Mouse (Mus musculus): ENCODE measurements around the gene Ttc28. TPM values are rescaled to one million over a fixed set of nuclear protein-coding genes. Genes with fewer than 3 reads are reported as not detected.

Gene Ttc28
- polyA plus RNA-seq, 1 experiment from 2014 or later = 4.2 TPM

GRCm38 (mm10) chr5:111155928-111156327 lies 276.3 kb downstream of the Ttc28 start:
- no peaks in the 10 kb centered on the region for H3K9me3 ChIP-seq (ENCODE audit: control insufficient read depth, low read length)
- no peak for ATAC-seq
- H3K9ac ChIP-seq (ENCODE audit: low read depth, low read length) = no peak overlapping the region
- H3K36me3 ChIP-seq (ENCODE audit: control insufficient read depth, insufficient read depth, low read length) = no peaks in the 10 kb centered on the region
- no peak overlapping the region for H3K4me3 ChIP-seq (ENCODE audit: low read length)
- H3K27me3 ChIP-seq (replicated peaks; ENCODE audit: control insufficient read depth, insufficient read depth, low read length) = no peaks in the 10 kb centered on the region
- WGBS = 79% methylated on average over 12 of the region's 12 CpGs
- no peak overlapping the region for H3K4me2 ChIP-seq (ENCODE audit: low read depth, low read length)
- peaks cover 34% of the 10 kb centered on the region for H3K4me1 ChIP-seq (ENCODE audit: control insufficient read depth, insufficient read depth, low read length)
- no peak overlapping the region for H3K27ac ChIP-seq (ENCODE audit: low read length)

GRCm38 (mm10) chr5:111158266-111158665 lies 278.7 kb downstream of the Ttc28 start:
- H3K9me3 ChIP-seq (ENCODE audit: control insufficient read depth, low read length) = no peaks in the 10 kb centered on the region
- no peak overlapping the region for H3K4me2 ChIP-seq (ENCODE audit: low read depth, low read length)
- H3K27ac ChIP-seq (ENCODE audit: low read length) = no peak overlapping the region
- no peak overlapping the region for H3K9ac ChIP-seq (ENCODE audit: low read depth, low read length)
- no peaks in the 10 kb centered on the region for H3K27me3 ChIP-seq (replicated peaks; ENCODE audit: control insufficient read depth, insufficient read depth, low read length)
- 86% methylated on average over 9 of the region's 9 CpGs for WGBS
- peaks cover 35% of the 10 kb centered on the region for H3K4me1 ChIP-seq (ENCODE audit: control insufficient read depth, insufficient read depth, low read length)
- H3K4me3 ChIP-seq (ENCODE audit: low read length) = no peak overlapping the region
- ATAC-seq = no peak
- no peaks in the 10 kb centered on the region for H3K36me3 ChIP-seq (ENCODE audit: control insufficient read depth, insufficient read depth, low read length)

- no peak overlapping the region for H3K4me3 ChIP-seq (ENCODE audit: low read length)
- 39% methylated on average over 23 of the region's 23 CpGs for WGBS
- peaks cover 33% of the 10 kb centered on the region for H3K4me1 ChIP-seq (ENCODE audit: control insufficient read depth, insufficient read depth, low read length)
- no peaks in the 10 kb centered on the region for H3K27me3 ChIP-seq (replicated peaks; ENCODE audit: control insufficient read depth, insufficient read depth, low read length)
- H3K9ac ChIP-seq (ENCODE audit: low read depth, low read length) = 0 out of 2 replicates have a peak overlapping the region, but pooled peaks have one; percentile 41
- ATAC-seq = peak; percentile 20; the same call in 1 of the 2 replicates
- H3K27ac ChIP-seq (ENCODE audit: low read length) = no peak overlapping the region
- peak overlapping the region; percentile 23; the same call in 1 of the 2 replicates for H3K4me2 ChIP-seq (ENCODE audit: low read depth, low read length)
- no peaks in the 10 kb centered on the region for H3K36me3 ChIP-seq (ENCODE audit: control insufficient read depth, insufficient read depth, low read length)
- H3K9me3 ChIP-seq (ENCODE audit: control insufficient read depth, low read length) = no peaks in the 10 kb centered on the region
Measured at GRCm38 (mm10) chr5:111159628-111160321, 280.2 kb downstream of the Ttc28 start.

GRCm38 (mm10) chr5:111161146-111161930 lies 281.7 kb downstream of the Ttc28 start:
- WGBS = 66% methylated on average over 7 of the region's 7 CpGs
- Histone ChIP-seq H3K36me3 (ENCODE audit: control insufficient read depth, insufficient read depth, low read length) (no peaks in the 10 kb centered on the region), H3K4me1 (ENCODE audit: control insufficient read depth, insufficient read depth, low read length) (peaks cover 28% of the 10 kb centered on the region), H3K4me3 (ENCODE audit: low read length) (no peak overlapping the region), H3K4me2 (ENCODE audit: low read depth, low read length) (no peak overlapping the region), H3K9ac (ENCODE audit: low read depth, low read length) (no peak overlapping the region), H3K27ac (ENCODE audit: low read length) (no peak overlapping the region), H3K27me3 (replicated peaks; ENCODE audit: control insufficient read depth, insufficient read depth, low read length) (no peaks in the 10 kb centered on the region), H3K9me3 (ENCODE audit: control insufficient read depth, low read length) (no peaks in the 10 kb centered on the region)
- ATAC-seq = no peak

- 55% methylated on average over 6 of the region's 6 CpGs for WGBS
Measured at GRCm38 (mm10) chr5:111162857-111163256, 283.3 kb downstream of the Ttc28 start.

GRCm38 (mm10) chr5:111163377-111163776 lies 283.8 kb downstream of the Ttc28 start:
- no peak overlapping the region for H3K4me2 ChIP-seq (ENCODE audit: low read depth, low read length)
- no peak for ATAC-seq
- H3K4me1 ChIP-seq (ENCODE audit: control insufficient read depth, insufficient read depth, low read length) = peaks cover 28% of the 10 kb centered on the region
- no peak overlapping the region for H3K27ac ChIP-seq (ENCODE audit: low read length)
- WGBS = 40% methylated on average over 11 of the region's 11 CpGs
- H3K9ac ChIP-seq (ENCODE audit: low read depth, low read length) = no peak overlapping the region
- H3K9me3 ChIP-seq (ENCODE audit: control insufficient read depth, low read length) = no peaks in the 10 kb centered on the region
- no peak overlapping the region for H3K4me3 ChIP-seq (ENCODE audit: low read length)
- no peaks in the 10 kb centered on the region for H3K36me3 ChIP-seq (ENCODE audit: control insufficient read depth, insufficient read depth, low read length)
- no peaks in the 10 kb centered on the region for H3K27me3 ChIP-seq (replicated peaks; ENCODE audit: control insufficient read depth, insufficient read depth, low read length)

More at GRCm38 (mm10) chr5:111162857-111163256, 283.3 kb downstream of the Ttc28 start:
- no peaks in the 10 kb centered on the region for H3K27me3 ChIP-seq (replicated peaks; ENCODE audit: control insufficient read depth, insufficient read depth, low read length)
- no peak overlapping the region for H3K4me2 ChIP-seq (ENCODE audit: low read depth, low read length)
- no peak overlapping the region for H3K4me3 ChIP-seq (ENCODE audit: low read length)
- H3K9me3 ChIP-seq (ENCODE audit: control insufficient read depth, low read length) = no peaks in the 10 kb centered on the region
- no peak overlapping the region for H3K27ac ChIP-seq (ENCODE audit: low read length)
- no peak overlapping the region for H3K9ac ChIP-seq (ENCODE audit: low read depth, low read length)
- H3K36me3 ChIP-seq (ENCODE audit: control insufficient read depth, insufficient read depth, low read length) = no peaks in the 10 kb centered on the region
- no peak for ATAC-seq
- H3K4me1 ChIP-seq (ENCODE audit: control insufficient read depth, insufficient read depth, low read length) = peaks cover 28% of the 10 kb centered on the region

- WGBS = 38% methylated on average over 9 of the region's 9 CpGs
- no peak for ATAC-seq
- no peaks in the 10 kb centered on the region for H3K9me3 ChIP-seq (ENCODE audit: control insufficient read depth, low read length)
- no peak overlapping the region for H3K27ac ChIP-seq (ENCODE audit: low read length)
- H3K4me2 ChIP-seq (ENCODE audit: low read depth, low read length) = no peak overlapping the region
- H3K27me3 ChIP-seq (replicated peaks; ENCODE audit: control insufficient read depth, insufficient read depth, low read length) = no peaks in the 10 kb centered on the region
- H3K4me1 ChIP-seq (ENCODE audit: control insufficient read depth, insufficient read depth, low read length) = peaks cover 24% of the 10 kb centered on the region
- no peaks in the 10 kb centered on the region for H3K36me3 ChIP-seq (ENCODE audit: control insufficient read depth, insufficient read depth, low read length)
- H3K9ac ChIP-seq (ENCODE audit: low read depth, low read length) = no peak overlapping the region
- no peak overlapping the region for H3K4me3 ChIP-seq (ENCODE audit: low read length)
Measured at GRCm38 (mm10) chr5:111164348-111164920, 284.8 kb downstream of the Ttc28 start.

GRCm38 (mm10) chr5:111170383-111170782 lies 290.8 kb downstream of the Ttc28 start:
- H3K9ac ChIP-seq (ENCODE audit: low read depth, low read length) = no peak overlapping the region
- no peak overlapping the region for H3K4me2 ChIP-seq (ENCODE audit: low read depth, low read length)
- peaks cover 9% of the 10 kb centered on the region for H3K4me1 ChIP-seq (ENCODE audit: control insufficient read depth, insufficient read depth, low read length)
- WGBS = 67% methylated on average over 9 of the region's 9 CpGs
- H3K36me3 ChIP-seq (ENCODE audit: control insufficient read depth, insufficient read depth, low read length) = no peaks in the 10 kb centered on the region
- no peak for ATAC-seq
- H3K9me3 ChIP-seq (ENCODE audit: control insufficient read depth, low read length) = no peaks in the 10 kb centered on the region
- no peak overlapping the region for H3K27ac ChIP-seq (ENCODE audit: low read length)
- no peaks in the 10 kb centered on the region for H3K27me3 ChIP-seq (replicated peaks; ENCODE audit: control insufficient read depth, insufficient read depth, low read length)
- no peak overlapping the region for H3K4me3 ChIP-seq (ENCODE audit: low read length)

- Histone ChIP-seq H3K9ac (ENCODE audit: low read depth, low read length) (no peak overlapping the region), H3K4me1 (ENCODE audit: control insufficient read depth, insufficient read depth, low read length) (peaks cover 38% of the 10 kb centered on the region), H3K9me3 (ENCODE audit: control insufficient read depth, low read length) (no peaks in the 10 kb centered on the region), H3K27me3 (replicated peaks; ENCODE audit: control insufficient read depth, insufficient read depth, low read length) (no peaks in the 10 kb centered on the region), H3K36me3 (ENCODE audit: control insufficient read depth, insufficient read depth, low read length) (no peaks in the 10 kb centered on the region), H3K4me3 (ENCODE audit: low read length) (no peak overlapping the region), H3K27ac (ENCODE audit: low read length) (no peak overlapping the region), H3K4me2 (ENCODE audit: low read depth, low read length) (peak overlapping the region; percentile 28; the same call in 1 of the 2 replicates)
- WGBS = 36% methylated on average over 12 of the region's 12 CpGs
- no peak; the same call in 1 of the 2 replicates for ATAC-seq
Measured at GRCm38 (mm10) chr5:111175410-111175809, 295.8 kb downstream of the Ttc28 start.
